Mouse (Mus musculus): ENCODE measurements around the gene Gpr176.

Gpr176 gene

GRCm38 (mm10) chr2:118372901-118373571 lies at the start of gene Gpr176:
Gene Gpr176 (minus strand): TSS chr2:118373419.
- peak; percentile 6 for DNase-seq (ENCODE audit: low spot score)

- DNase-seq (ENCODE audit: low spot score), result no peak
Measured at GRCm38 (mm10) chr2:118422385-118422784, 49.2 kb upstream of the Gpr176 start.

GRCm38 (mm10) chr2:118421951-118422350 lies 48.7 kb upstream of the Gpr176 start:
- no peak for DNase-seq (ENCODE audit: low spot score)

GRCm38 (mm10) chr2:118418076-118418475 lies 44.9 kb upstream of the Gpr176 start:
- DNase-seq (ENCODE audit: low spot score), result no peak

GRCm38 (mm10) chr2:118415601-118416355 lies 42.6 kb upstream of the Gpr176 start:
- no peak for DNase-seq (ENCODE audit: low spot score)

- DNase-seq (ENCODE audit: low spot score), result no peak
Measured at GRCm38 (mm10) chr2:118412821-118413220, 39.6 kb upstream of the Gpr176 start.

GRCm38 (mm10) chr2:118408336-118408895 lies 35.2 kb upstream of the Gpr176 start:
- DNase-seq (ENCODE audit: low spot score), result no peak

GRCm38 (mm10) chr2:118406811-118407210 lies 33.6 kb upstream of the Gpr176 start:
- no peak for DNase-seq (ENCODE audit: low spot score)

- DNase-seq (ENCODE audit: low spot score), result no peak
Measured at GRCm38 (mm10) chr2:118405568-118405967, 32.3 kb upstream of the Gpr176 start.

- DNase-seq (ENCODE audit: low spot score), result no peak
Measured at GRCm38 (mm10) chr2:118404336-118404735, 31.1 kb upstream of the Gpr176 start.

GRCm38 (mm10) chr2:118401834-118402727 lies 28.9 kb upstream of the Gpr176 start:
- no peak for DNase-seq (ENCODE audit: low spot score)

GRCm38 (mm10) chr2:118399751-118400150 lies 26.5 kb upstream of the Gpr176 start:
- no peak for DNase-seq (ENCODE audit: low spot score)

GRCm38 (mm10) chr2:118391201-118391600 lies 18.0 kb upstream of the Gpr176 start:
- DNase-seq (ENCODE audit: low spot score), result no peak

- no peak for DNase-seq (ENCODE audit: low spot score)
Measured at GRCm38 (mm10) chr2:118390072-118390471, 16.9 kb upstream of the Gpr176 start.

GRCm38 (mm10) chr2:118389569-118389968 lies 16.4 kb upstream of the Gpr176 start:
- no peak for DNase-seq (ENCODE audit: low spot score)

GRCm38 (mm10) chr2:118388341-118389335 lies 15.4 kb upstream of the Gpr176 start, which contains the start of gene Eif2ak4:
Gene Eif2ak4 (plus strand): TSS chr2:118388618.
- DNase-seq (ENCODE audit: low spot score), result peak; percentile 89

GRCm38 (mm10) chr2:118383387-118383786 lies 10.2 kb upstream of the Gpr176 start:
- no peak for DNase-seq (ENCODE audit: low spot score)

- no peak for DNase-seq (ENCODE audit: low spot score)
Measured at GRCm38 (mm10) chr2:118379756-118380155, 6.5 kb upstream of the Gpr176 start.

- DNase-seq (ENCODE audit: low spot score), result no peak
Measured at GRCm38 (mm10) chr2:118375931-118376330, 2.7 kb upstream of the Gpr176 start.

- DNase-seq (ENCODE audit: low spot score), result no peak
Measured at GRCm38 (mm10) chr2:118375522-118375921, 2.3 kb upstream of the Gpr176 start.
